Mouse (Mus musculus): ENCODE results near the gene Scarf1.

DNA sequence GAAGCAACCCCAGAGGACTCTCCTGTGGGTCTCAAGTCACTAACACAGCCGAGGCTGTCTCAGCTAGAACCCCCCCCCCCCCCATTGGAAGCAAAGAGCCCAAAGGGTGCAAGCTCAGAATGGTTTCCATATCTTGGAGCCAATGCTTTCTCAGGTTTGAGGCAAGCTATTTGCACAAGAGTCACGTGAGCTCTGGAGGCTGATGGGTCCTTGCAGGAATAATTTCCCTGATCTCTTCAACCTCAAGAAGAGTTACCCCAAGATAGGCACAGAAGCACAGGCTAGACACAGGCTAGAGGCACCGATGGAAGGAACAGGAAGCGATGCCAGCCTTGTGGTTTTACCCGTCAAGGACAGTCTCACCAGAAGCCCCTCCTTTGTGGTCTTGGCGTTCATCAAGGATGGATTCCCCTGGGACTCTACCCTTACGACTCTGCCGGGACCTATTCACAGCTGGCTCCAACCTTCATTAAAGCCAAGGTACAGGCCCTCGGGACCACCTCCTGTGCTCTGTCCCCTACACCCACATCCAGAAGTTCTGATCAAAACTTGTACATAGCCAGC, 62.3 kb downstream of the Scarf1 start:
- TF ChIP-seq CTCF (conservative IDR thresholded peaks at IDR 0.05; ENCODE audit: low read length) = no peak
- no peak for TF ChIP-seq NANOG (IDR thresholded peaks at IDR 0.05; ENCODE audit: borderline replicate concordance, low read length)

Data from E14TG2a.4 (cell line).